Mouse (Mus musculus): ENCODE results near the gene Dapl1. TPM values are rescaled to one million over a fixed set of nuclear protein-coding genes. Genes with fewer than 3 reads are reported as not detected.

The Dapl1 gene
- polyA plus RNA-seq, 1 experiment, result not detected

GRCm38 (mm10) chr2:59493445-59494085 is 9.1 kb downstream of the Dapl1 start:
- peaks cover 30% of the 10 kb centered on the region for H3K27me3 ChIP-seq (ENCODE audit: control insufficient read depth, insufficient read depth, insufficient read length)
- H3K36me3 ChIP-seq (ENCODE audit: control insufficient read depth, insufficient read depth), result no peaks in the 10 kb centered on the region
- H3ac ChIP-seq (ENCODE audit: control insufficient read depth, insufficient read length, low read depth), result no peak overlapping the region
- no peaks in the 10 kb centered on the region for H3K79me2 ChIP-seq (ENCODE audit: control insufficient read depth, insufficient read depth)
- H3K79me3 ChIP-seq (ENCODE audit: low read depth), result no peaks in the 10 kb centered on the region
- TF ChIP-seq MYOG (IDR thresholded peaks at IDR 0.05; ENCODE audit: control insufficient read depth, extremely low read depth, insufficient read length), result no peak
- TF ChIP-seq CEBPB (IDR thresholded peaks at IDR 0.05; ENCODE audit: low read depth), result no peak
- TF ChIP-seq USF1 (IDR thresholded peaks at IDR 0.05; ENCODE audit: low read depth), result no peak
- TF ChIP-seq CTCF (IDR thresholded peaks at IDR 0.05; ENCODE audit: control insufficient read depth, insufficient read depth, insufficient read length), result no peak
- TF ChIP-seq MYOD1 (IDR thresholded peaks at IDR 0.05; ENCODE audit: control insufficient read depth, insufficient read length, low read depth), result no peak
- no peak for TF ChIP-seq FOSL1 (IDR thresholded peaks at IDR 0.05; ENCODE audit: insufficient read depth, low read length, poor library complexity, severe bottlenecking)
- no peak for TF ChIP-seq MAX (IDR thresholded peaks at IDR 0.05)
- no peak overlapping the region for H3K4me3 ChIP-seq (ENCODE audit: insufficient read depth, poor library complexity, severe bottlenecking)

GRCm38 (mm10) chr2:59499146-59499545 is 14.7 kb downstream of the Dapl1 start:
- Histone ChIP-seq H3K79me3 (ENCODE audit: low read depth) (no peaks in the 10 kb centered on the region), H3K79me2 (ENCODE audit: control insufficient read depth, insufficient read depth) (no peaks in the 10 kb centered on the region), H3K27me3 (ENCODE audit: control insufficient read depth, insufficient read depth, insufficient read length) (peaks cover 23% of the 10 kb centered on the region), H3K36me3 (ENCODE audit: control insufficient read depth, insufficient read depth) (no peaks in the 10 kb centered on the region), H3K4me3 (ENCODE audit: insufficient read depth, poor library complexity, severe bottlenecking) (no peak overlapping the region), H3ac (ENCODE audit: control insufficient read depth, insufficient read length, low read depth) (no peak overlapping the region)
- TF ChIP-seq CEBPB (IDR thresholded peaks at IDR 0.05; ENCODE audit: low read depth) (no peak), FOSL1 (IDR thresholded peaks at IDR 0.05; ENCODE audit: insufficient read depth, low read length, poor library complexity, severe bottlenecking) (no peak), USF1 (IDR thresholded peaks at IDR 0.05; ENCODE audit: low read depth) (no peak), MYOD1 (IDR thresholded peaks at IDR 0.05; ENCODE audit: control insufficient read depth, insufficient read length, low read depth) (no peak), CTCF (IDR thresholded peaks at IDR 0.05; ENCODE audit: control insufficient read depth, insufficient read depth, insufficient read length) (no peak), MYOG (IDR thresholded peaks at IDR 0.05; ENCODE audit: control insufficient read depth, extremely low read depth, insufficient read length) (no peak), MAX (IDR thresholded peaks at IDR 0.05) (no peak)

- no peak overlapping the region for H3ac ChIP-seq (ENCODE audit: control insufficient read depth, insufficient read length, low read depth)
- no peaks in the 10 kb centered on the region for H3K79me3 ChIP-seq (ENCODE audit: low read depth)
- H3K27me3 ChIP-seq (ENCODE audit: control insufficient read depth, insufficient read depth, insufficient read length), result peaks cover 19% of the 10 kb centered on the region
- TF ChIP-seq FOSL1 (IDR thresholded peaks at IDR 0.05; ENCODE audit: insufficient read depth, low read length, poor library complexity, severe bottlenecking) (no peak), MYOD1 (IDR thresholded peaks at IDR 0.05; ENCODE audit: control insufficient read depth, insufficient read length, low read depth) (no peak), CEBPB (IDR thresholded peaks at IDR 0.05; ENCODE audit: low read depth) (no peak), USF1 (IDR thresholded peaks at IDR 0.05; ENCODE audit: low read depth) (no peak), CTCF (IDR thresholded peaks at IDR 0.05; ENCODE audit: control insufficient read depth, insufficient read depth, insufficient read length) (no peak), MYOG (IDR thresholded peaks at IDR 0.05; ENCODE audit: control insufficient read depth, extremely low read depth, insufficient read length) (no peak), MAX (IDR thresholded peaks at IDR 0.05) (no peak)
- no peak overlapping the region for H3K4me3 ChIP-seq (ENCODE audit: insufficient read depth, poor library complexity, severe bottlenecking)
- no peaks in the 10 kb centered on the region for H3K36me3 ChIP-seq (ENCODE audit: control insufficient read depth, insufficient read depth)
- H3K79me2 ChIP-seq (ENCODE audit: control insufficient read depth, insufficient read depth), result no peaks in the 10 kb centered on the region
Measured at GRCm38 (mm10) chr2:59499717-59500116, 15.3 kb downstream of the Dapl1 start.

- H3K4me3 ChIP-seq (ENCODE audit: insufficient read depth, poor library complexity, severe bottlenecking), result no peak overlapping the region
- TF ChIP-seq CEBPB (IDR thresholded peaks at IDR 0.05; ENCODE audit: low read depth), result no peak
- no peak for TF ChIP-seq USF1 (IDR thresholded peaks at IDR 0.05; ENCODE audit: low read depth)
- TF ChIP-seq MYOG (IDR thresholded peaks at IDR 0.05; ENCODE audit: control insufficient read depth, extremely low read depth, insufficient read length), result no peak
- H3K27me3 ChIP-seq (ENCODE audit: control insufficient read depth, insufficient read depth, insufficient read length), result peaks cover 44% of the 10 kb centered on the region
- H3K36me3 ChIP-seq (ENCODE audit: control insufficient read depth, insufficient read depth), result no peaks in the 10 kb centered on the region
- H3K79me3 ChIP-seq (ENCODE audit: low read depth), result no peaks in the 10 kb centered on the region
- H3ac ChIP-seq (ENCODE audit: control insufficient read depth, insufficient read length, low read depth), result no peak overlapping the region
- H3K79me2 ChIP-seq (ENCODE audit: control insufficient read depth, insufficient read depth), result no peaks in the 10 kb centered on the region
Measured at GRCm38 (mm10) chr2:59509061-59509460, 24.6 kb downstream of the Dapl1 start.

GRCm38 (mm10) chr2:59510416-59510815 is 26.0 kb downstream of the Dapl1 start:
- H3K79me2 ChIP-seq (ENCODE audit: control insufficient read depth, insufficient read depth), result no peaks in the 10 kb centered on the region
- no peak overlapping the region for H3K4me3 ChIP-seq (ENCODE audit: insufficient read depth, poor library complexity, severe bottlenecking)
- no peak overlapping the region for H3ac ChIP-seq (ENCODE audit: control insufficient read depth, insufficient read length, low read depth)
- no peaks in the 10 kb centered on the region for H3K79me3 ChIP-seq (ENCODE audit: low read depth)
- peaks cover 40% of the 10 kb centered on the region for H3K27me3 ChIP-seq (ENCODE audit: control insufficient read depth, insufficient read depth, insufficient read length)
- no peaks in the 10 kb centered on the region for H3K36me3 ChIP-seq (ENCODE audit: control insufficient read depth, insufficient read depth)
- TF ChIP-seq FOSL1 (IDR thresholded peaks at IDR 0.05; ENCODE audit: insufficient read depth, low read length, poor library complexity, severe bottlenecking) (no peak), CTCF (IDR thresholded peaks at IDR 0.05; ENCODE audit: control insufficient read depth, insufficient read depth, insufficient read length) (no peak), CEBPB (IDR thresholded peaks at IDR 0.05; ENCODE audit: low read depth) (no peak), USF1 (IDR thresholded peaks at IDR 0.05; ENCODE audit: low read depth) (no peak), MYOD1 (IDR thresholded peaks at IDR 0.05; ENCODE audit: control insufficient read depth, insufficient read length, low read depth) (no peak), MAX (IDR thresholded peaks at IDR 0.05) (no peak), MYOG (IDR thresholded peaks at IDR 0.05; ENCODE audit: control insufficient read depth, extremely low read depth, insufficient read length) (no peak)

- Histone ChIP-seq H3K27me3 (ENCODE audit: control insufficient read depth, insufficient read depth, insufficient read length) (peaks cover 40% of the 10 kb centered on the region), H3K36me3 (ENCODE audit: control insufficient read depth, insufficient read depth) (no peaks in the 10 kb centered on the region), H3ac (ENCODE audit: control insufficient read depth, insufficient read length, low read depth) (no peak overlapping the region), H3K79me3 (ENCODE audit: low read depth) (no peaks in the 10 kb centered on the region), H3K79me2 (ENCODE audit: control insufficient read depth, insufficient read depth) (no peaks in the 10 kb centered on the region), H3K4me3 (ENCODE audit: insufficient read depth, poor library complexity, severe bottlenecking) (no peak overlapping the region)
- TF ChIP-seq USF1 (IDR thresholded peaks at IDR 0.05; ENCODE audit: low read depth), result no peak
- TF ChIP-seq MAX (IDR thresholded peaks at IDR 0.05), result no peak
- TF ChIP-seq FOSL1 (IDR thresholded peaks at IDR 0.05; ENCODE audit: insufficient read depth, low read length, poor library complexity, severe bottlenecking), result no peak
- no peak for TF ChIP-seq CTCF (IDR thresholded peaks at IDR 0.05; ENCODE audit: control insufficient read depth, insufficient read depth, insufficient read length)
- no peak for TF ChIP-seq MYOD1 (IDR thresholded peaks at IDR 0.05; ENCODE audit: control insufficient read depth, insufficient read length, low read depth)
- no peak for TF ChIP-seq MYOG (IDR thresholded peaks at IDR 0.05; ENCODE audit: control insufficient read depth, extremely low read depth, insufficient read length)
Measured at GRCm38 (mm10) chr2:59510882-59511281, 26.4 kb downstream of the Dapl1 start.

All from C2C12 (cell line).